Mouse (Mus musculus): Measurements from ENCODE around the gene Zfp526. TPM values are rescaled to one million over a fixed set of nuclear protein-coding genes. Genes with fewer than 3 reads are reported as not detected.

The Zfp526 gene
- total and polyA plus RNA-seq, 3 experiments: 2.2 to 7.0 (median 6.5) TPM

DNA sequence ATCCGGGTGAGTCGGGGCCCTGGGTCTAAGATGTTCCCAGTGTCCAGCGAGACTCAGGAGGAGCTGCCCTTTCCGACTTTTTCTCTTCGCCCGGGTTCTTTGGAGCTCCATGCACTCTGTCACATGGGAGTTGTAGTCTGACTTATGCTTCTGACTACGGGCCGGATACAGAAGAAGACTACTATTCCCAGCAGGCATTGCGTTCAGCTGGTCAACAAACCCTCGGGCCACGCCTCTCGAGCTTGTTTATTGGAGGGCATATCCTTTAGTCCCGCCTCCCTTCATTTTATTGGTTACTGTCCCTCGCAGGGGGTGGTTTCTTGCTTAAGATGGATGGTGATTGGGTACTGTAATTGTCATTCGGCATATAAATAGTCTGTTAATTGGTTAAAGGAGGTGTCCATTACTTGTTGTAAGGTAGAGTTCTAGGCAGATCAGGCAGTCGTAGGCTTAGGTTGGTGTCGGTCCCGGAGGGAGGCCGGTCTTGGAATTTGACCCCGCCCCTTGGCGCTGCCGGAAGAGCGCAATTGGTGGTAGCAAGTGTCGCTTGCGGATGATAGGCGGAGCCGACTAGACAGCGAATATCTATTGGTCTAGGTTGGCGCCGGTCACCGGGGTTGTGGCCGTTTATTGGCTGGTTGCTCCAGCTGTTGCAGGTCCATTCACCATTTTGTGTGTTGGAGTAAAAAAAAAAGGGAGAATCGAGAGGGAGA lies 46.7 kb downstream of the Zfp526 start:
- TF ChIP-seq NELFE (IDR thresholded peaks at IDR 0.05; ENCODE audit: low read depth, low read length): no peak
- 0 out of 2 replicates have a peak, but pooled peaks have one; percentile 10 for TF ChIP-seq ETS1 (conservative IDR thresholded peaks at IDR 0.05; ENCODE audit: low read depth, low read length)
- peak; percentile 94 for TF ChIP-seq TBP (conservative IDR thresholded peaks at IDR 0.05; ENCODE audit: low read depth, low read length)
- peak; percentile 54; the same call in 1 of the 2 replicates for TF ChIP-seq MYC (IDR thresholded peaks at IDR 0.05; ENCODE audit: low read depth, low read length)
- TF ChIP-seq KAT2A (IDR thresholded peaks at IDR 0.05; ENCODE audit: insufficient replicate concordance, low read length): peak; percentile 91; the same call in 1 of the 2 replicates
- TF ChIP-seq ELF1 (IDR thresholded peaks at IDR 0.05; ENCODE audit: low read depth, low read length): peak; percentile 72; the same call in 1 of the 2 replicates
- peak; percentile 97 for TF ChIP-seq ZNF384 (IDR thresholded peaks at IDR 0.05; ENCODE audit: low read depth, low read length)
- no peak for TF ChIP-seq ZKSCAN1 (IDR thresholded peaks at IDR 0.05; ENCODE audit: borderline replicate concordance, low read depth, low read length)
- 0 out of 2 replicates have a peak, but pooled peaks have one; percentile 1 for TF ChIP-seq MEF2A (IDR thresholded peaks at IDR 0.05; ENCODE audit: borderline replicate concordance, low read depth, low read length)
- no peak for TF ChIP-seq ZC3H11A (IDR thresholded peaks at IDR 0.05; ENCODE audit: low read depth, low read length)
- TF ChIP-seq MAFK (IDR thresholded peaks at IDR 0.05; ENCODE audit: insufficient replicate concordance, low read length): no peak
- peak; percentile 97 for TF ChIP-seq CHD2 (IDR thresholded peaks at IDR 0.05; ENCODE audit: low read length)
- TF ChIP-seq TCF12 (IDR thresholded peaks at IDR 0.05; ENCODE audit: low read depth, low read length): no peak
- TF ChIP-seq RCOR1 (conservative IDR thresholded peaks at IDR 0.05; ENCODE audit: low read depth, low read length): no peak
- TF ChIP-seq IRF4 (IDR thresholded peaks at IDR 0.05; ENCODE audit: low read depth, low read length): peak; percentile 45; the same call in 1 of the 2 replicates
- no peak for TF ChIP-seq JUND (conservative IDR thresholded peaks at IDR 0.05; ENCODE audit: low read depth, low read length)
- TF ChIP-seq HCFC1 (IDR thresholded peaks at IDR 0.05; ENCODE audit: low read depth, low read length): peak; percentile 93
- peak; percentile 42; the same call in 1 of the 2 replicates for TF ChIP-seq NRF1 (IDR thresholded peaks at IDR 0.05; ENCODE audit: low read depth, low read length)
- TF ChIP-seq SIN3A (IDR thresholded peaks at IDR 0.05; ENCODE audit: low read length): peak; percentile 83
- peak; percentile 54; the same call in 1 of the 2 replicates for TF ChIP-seq GABPA (IDR thresholded peaks at IDR 0.05; ENCODE audit: insufficient replicate concordance, low read depth, low read length)
- dilution Hi-C loops (cut with MboI; ENCODE audit: extremely low pct_ligation_motif_present, extremely low pct_unique_long_range_greater_than_20kb, low sequenced_read_pairs): no loop called here
- in situ Hi-C loops (cut with MboI; ENCODE audit: low pct_ligation_motif_present, low pct_unique_long_range_greater_than_20kb, low sequenced_read_pairs): no loop called here
- DNase-seq (ENCODE audit: extremely low read depth): peak; percentile 100
- Histone ChIP-seq H3K4me3 (replicated peaks in 1 of 3; ENCODE audit: low read depth in 2 of 3, low read length in 2 of 3, poor library complexity in 1 of 3) (peak overlapping the region; percentile 77 to 97 (median 93)), H3K9ac (ENCODE audit: insufficient read depth, low read depth) (peak overlapping the region; percentile 91), H3K27ac (ENCODE audit: insufficient read depth, low read depth) (peak overlapping the region; percentile 62; the same call in 1 of the 2 replicates), H3K4me2 (ENCODE audit: insufficient read depth, low read depth, poor library complexity, severe bottlenecking) (no peak overlapping the region), H3K79me2 (replicated peaks; ENCODE audit: control insufficient read depth, extremely low read depth, insufficient read depth, poor library complexity, severe bottlenecking) (0 out of 2 replicates have a peak, but pooled peaks cover 2% of the 10 kb centered on the region), H3K36me3 (replicated peaks in 1 of 2; ENCODE audit: control insufficient read depth in 1 of 2, insufficient read depth in 1 of 2, low read length in 1 of 2) (peaks cover 20 to 25% of the 10 kb centered on the region in 2 experiments), H3K27me3 (replicated peaks) (no peaks in the 10 kb centered on the region), H3K4me1 (ENCODE audit: control insufficient read depth in 1 of 2, insufficient read depth in 2 of 2) (peaks cover 22 to 35% of the 10 kb centered on the region in 2 experiments), H3K9me3 (replicated peaks; ENCODE audit: low read length) (no peaks in the 10 kb centered on the region)
